Comparison of ENCODE assay signal across 25 mouse cellular contexts in genomic region chr5:14997556-14997955, GRCm38 (mm10). TPM values are rescaled to one million over a fixed set of nuclear protein-coding genes. Genes with fewer than 3 reads are reported as not detected.
A peak's percentile ranks its signal among the peaks of the same experiment; 100 is the strongest.
DNase-seq lines count a peak whose midpoint lies in the region; ATAC-seq and TF ChIP-seq lines count a peak whose summit lies in the region.
"Not testable (repeated sequence)": the region's sequence is repeated elsewhere in the genome, so short reads cannot be mapped to it uniquely, and the experiment has no call there.
"Had no signal": no experiment of that assay in that cellular context is flagged by ENCODE, and none has a peak within 500 bp of the region (broad histone marks: within the 10 kb centered on the region; RNA-seq: fewer than 3 reads in every experiment).

No protein-coding gene starts in this region.

- H3K27ac ChIP-seq in heart, embryonic 10.5 days; hindbrain, embryonic 14.5 days; liver, postnatal 0 days (ENCODE audit: low read depth); neural tube, embryonic 12.5 days: not testable (repeated sequence)

- H3K9me3 ChIP-seq in heart, embryonic 10.5 days, result peaks cover 22% of the 10 kb centered on the region
- H3K9me3 ChIP-seq in hindbrain, embryonic 14.5 days (ENCODE audit: control insufficient read depth, low read length), result peaks cover 36% of the 10 kb centered on the region
- H3K9me3 ChIP-seq in liver, postnatal 0 days (ENCODE audit: low read length), result not testable (repeated sequence)
- peaks cover 29% of the 10 kb centered on the region for H3K9me3 ChIP-seq in neural tube, embryonic 12.5 days

- peak; percentile 32 for DNase-seq in MN1 (ENCODE audit: low spot score)
- peak; percentile 82 for DNase-seq in heart, embryonic 10.5 days (ENCODE audit: low spot score)
- peak; percentile 23 for DNase-seq in hindbrain, embryonic 14.5 days (ENCODE audit: low spot score)
- peak; percentile 54 to 74 for DNase-seq in kidney, adult 8-10 months
- DNase-seq in kidney, postnatal 36 days, result peak; percentile 62 to 69
- peak; percentile 22 for DNase-seq in liver, postnatal 0 days

- ATAC-seq in hindbrain, embryonic 14.5 days (ENCODE audit: low FRiP score); liver, postnatal 0 days: not testable (repeated sequence)
- ATAC-seq in neural tube, embryonic 12.5 days (ENCODE audit: low FRiP score, low read depth), result 0 out of 2 replicates have a peak, but pooled peaks have one; percentile 37

- not testable (repeated sequence) for H3K4me1 ChIP-seq in heart, embryonic 10.5 days; hindbrain, embryonic 14.5 days (replicated peaks; ENCODE audit: control insufficient read depth, insufficient read depth, low read length); liver, postnatal 0 days (ENCODE audit: insufficient read depth); neural tube, embryonic 12.5 days

- not testable (repeated sequence) for H3K4me3 ChIP-seq in heart, embryonic 10.5 days; hindbrain, embryonic 14.5 days (replicated peaks; ENCODE audit: low read length); liver, postnatal 0 days (ENCODE audit: low read depth, low read length); neural tube, embryonic 12.5 days

- TF ChIP-seq CTCF in liver, postnatal 0 days (IDR thresholded peaks at IDR 0.05; ENCODE audit: low read depth), result not testable (repeated sequence)

- 79% methylated on average over 4 of the region's 4 CpGs for WGBS in heart, embryonic 10.5 days
- WGBS in hindbrain, embryonic 14.5 days, result 85% methylated on average over 4 of the region's 4 CpGs
- 73% methylated on average over 4 of the region's 4 CpGs for WGBS in liver, postnatal 0 days (ENCODE audit: insufficient replicate concordance)
- 86% methylated on average over 4 of the region's 4 CpGs for WGBS in neural tube, embryonic 12.5 days

- not testable (repeated sequence) for TF ChIP-seq EP300 in liver, postnatal 0 days (IDR thresholded peaks at IDR 0.05; ENCODE audit: low read depth)

- H3K4me2 ChIP-seq in hindbrain, embryonic 14.5 days (replicated peaks); liver, postnatal 0 days (ENCODE audit: low read depth, low read length); neural tube, embryonic 12.5 days (replicated peaks): not testable (repeated sequence)

- H3K9ac ChIP-seq in hindbrain, embryonic 14.5 days; liver, postnatal 0 days (replicated peaks); neural tube, embryonic 12.5 days: not testable (repeated sequence)

- H3K36me3 ChIP-seq in heart, embryonic 10.5 days; hindbrain, embryonic 14.5 days (replicated peaks; ENCODE audit: control insufficient read depth, insufficient read depth); liver, postnatal 0 days (replicated peaks; ENCODE audit: insufficient read depth, low read length); neural tube, embryonic 12.5 days: not testable (repeated sequence)

- H3K27me3 ChIP-seq in heart, embryonic 10.5 days (ENCODE audit: insufficient read depth, poor library complexity, severe bottlenecking); hindbrain, embryonic 14.5 days (ENCODE audit: control insufficient read depth, insufficient read depth, low read length); liver, postnatal 0 days (ENCODE audit: insufficient read depth, low read length); neural tube, embryonic 12.5 days (replicated peaks): not testable (repeated sequence)

RNA-seq across cellular contexts. Expression of gene Gm10354, which starts 18.8 kb away (rescaled TPM):
- not detected in 2 replicates for polyA plus RNA-seq in heart, embryonic 10.5 days (2016; fragmentation: Nextera tagmentation; extraction: Ambion mirVana)
- not detected in 2 replicates for polyA plus RNA-seq in hindbrain, embryonic 14.5 days (2014; fragmentation: Nextera tagmentation; extraction: Ambion mirVana)
- not detected in 2 replicates for polyA plus RNA-seq in liver, postnatal 0 days (2015; fragmentation: Nextera tagmentation; extraction: Ambion mirVana)
- not detected in 2 replicates for polyA plus RNA-seq in neural tube, embryonic 12.5 days (2016; fragmentation: Nextera tagmentation; extraction: Ambion mirVana)
- polyA plus RNA-seq: cerebellum, adult 2 months; cortical plate, adult 2 months; embryonic facial prominence, embryonic 10.5 days; embryonic facial prominence, embryonic 15.5 days; forebrain, embryonic 14.5 days; heart, embryonic 13.5 days; hindbrain, embryonic 10.5 days; intestine, embryonic 16.5 days; kidney, postnatal 0 days; limb, embryonic 14.5 days; liver, embryonic 14.5 days; lung, embryonic 15.5 days; midbrain, embryonic 11.5 days; midbrain, postnatal 0 days; myocyte; neural tube, embryonic 14.5 days; urinary bladder, adult 2 months had no signal

RNA-seq across cellular contexts. Expression of gene Gm17019, which starts 35.2 kb away (rescaled TPM):
- not detected in 2 replicates for polyA plus RNA-seq in heart, embryonic 10.5 days (2016; fragmentation: Nextera tagmentation; extraction: Ambion mirVana)
- polyA plus RNA-seq in hindbrain, embryonic 14.5 days (2014; fragmentation: Nextera tagmentation; extraction: Ambion mirVana), result not detected in 2 replicates
- not detected in 2 replicates for polyA plus RNA-seq in liver, postnatal 0 days (2015; fragmentation: Nextera tagmentation; extraction: Ambion mirVana)
- polyA plus RNA-seq in neural tube, embryonic 12.5 days (2016; fragmentation: Nextera tagmentation; extraction: Ambion mirVana), result not detected in 2 replicates
- polyA plus RNA-seq: C2C12; cerebellum, adult 2 months; cortical plate, adult 2 months; embryonic facial prominence, embryonic 10.5 days; embryonic facial prominence, embryonic 15.5 days; forebrain, embryonic 14.5 days; heart, embryonic 13.5 days; hindbrain, embryonic 10.5 days; intestine, embryonic 16.5 days; kidney, postnatal 0 days; limb, embryonic 14.5 days; liver, embryonic 14.5 days; lung, embryonic 15.5 days; midbrain, embryonic 11.5 days; midbrain, postnatal 0 days; myocyte; neural tube, embryonic 14.5 days; urinary bladder, adult 2 months had no signal

RNA-seq across cellular contexts. Expression of gene Speer4e, which starts 59.3 kb away (rescaled TPM):
- polyA plus RNA-seq in heart, embryonic 10.5 days (2016; fragmentation: Nextera tagmentation; extraction: Ambion mirVana), result not detected in 2 replicates
- polyA plus RNA-seq in hindbrain, embryonic 14.5 days (2014; fragmentation: Nextera tagmentation; extraction: Ambion mirVana), result not detected in 2 replicates
- polyA plus RNA-seq in liver, postnatal 0 days (2015; fragmentation: Nextera tagmentation; extraction: Ambion mirVana), result not detected in 2 replicates
- polyA plus RNA-seq in neural tube, embryonic 12.5 days (2016; fragmentation: Nextera tagmentation; extraction: Ambion mirVana), result not detected in 2 replicates
- polyA plus RNA-seq: C2C12; cerebellum, adult 2 months; cortical plate, adult 2 months; embryonic facial prominence, embryonic 10.5 days; embryonic facial prominence, embryonic 15.5 days; forebrain, embryonic 14.5 days; heart, embryonic 13.5 days; hindbrain, embryonic 10.5 days; intestine, embryonic 16.5 days; kidney, postnatal 0 days; limb, embryonic 14.5 days; liver, embryonic 14.5 days; lung, embryonic 15.5 days; midbrain, embryonic 11.5 days; midbrain, postnatal 0 days; myocyte; neural tube, embryonic 14.5 days; urinary bladder, adult 2 months had no signal

Comparison
In these comparisons a context has a peak if more than half of its experiments do, and no peak if none do; other contexts are left out.
1. DNase-seq: peak in every context shown above with its lines; median percentile 82 in heart, embryonic 10.5 days; 66 in kidney, postnatal 36 days; 64 in kidney, adult 8-10 months; 32 in MN1; 23 in hindbrain, embryonic 14.5 days; 22 in liver, postnatal 0 days.